Mouse (Mus musculus): ENCODE measurements around the gene Tanc1. TPM values are rescaled to one million over a fixed set of nuclear protein-coding genes. Genes with fewer than 3 reads are reported as not detected.

Gene Tanc1
- total RNA-seq, 1 experiment from 2014 or later = 5.9 TPM

GRCm38 (mm10) chr2:59805595-59805994 is 193.8 kb downstream of the Tanc1 start:
- ATAC-seq (ENCODE audit: extremely low read depth, insufficient number of reproducible peaks, low FRiP score, poor library complexity, severe bottlenecking) = no peak

GRCm38 (mm10) chr2:59806038-59806437 is 194.2 kb downstream of the Tanc1 start:
- no peak for ATAC-seq (ENCODE audit: extremely low read depth, insufficient number of reproducible peaks, low FRiP score, poor library complexity, severe bottlenecking)

GRCm38 (mm10) chr2:59808608-59809007 is 196.8 kb downstream of the Tanc1 start:
- no peak for ATAC-seq (ENCODE audit: extremely low read depth, insufficient number of reproducible peaks, low FRiP score, poor library complexity, severe bottlenecking)

- ATAC-seq (ENCODE audit: extremely low read depth, insufficient number of reproducible peaks, low FRiP score, poor library complexity, severe bottlenecking) = no peak
Observed at GRCm38 (mm10) chr2:59810039-59810438, 198.2 kb downstream of the Tanc1 start.

GRCm38 (mm10) chr2:59811247-59811646 is 199.4 kb downstream of the Tanc1 start:
- ATAC-seq (ENCODE audit: extremely low read depth, insufficient number of reproducible peaks, low FRiP score, poor library complexity, severe bottlenecking) = no peak

GRCm38 (mm10) chr2:59812641-59813040 is 200.8 kb downstream of the Tanc1 start:
- no peak for ATAC-seq (ENCODE audit: extremely low read depth, insufficient number of reproducible peaks, low FRiP score, poor library complexity, severe bottlenecking)

GRCm38 (mm10) chr2:59813457-59813856 is 201.6 kb downstream of the Tanc1 start:
- ATAC-seq (ENCODE audit: extremely low read depth, insufficient number of reproducible peaks, low FRiP score, poor library complexity, severe bottlenecking) = no peak

- ATAC-seq (ENCODE audit: extremely low read depth, insufficient number of reproducible peaks, low FRiP score, poor library complexity, severe bottlenecking) = no peak
Observed at GRCm38 (mm10) chr2:59814997-59815396, 203.2 kb downstream of the Tanc1 start.

GRCm38 (mm10) chr2:59818663-59819062 is 206.8 kb downstream of the Tanc1 start:
- ATAC-seq (ENCODE audit: extremely low read depth, insufficient number of reproducible peaks, low FRiP score, poor library complexity, severe bottlenecking) = no peak

GRCm38 (mm10) chr2:59819415-59819814 is 207.6 kb downstream of the Tanc1 start:
- ATAC-seq (ENCODE audit: extremely low read depth, insufficient number of reproducible peaks, low FRiP score, poor library complexity, severe bottlenecking) = no peak

- no peak for ATAC-seq (ENCODE audit: extremely low read depth, insufficient number of reproducible peaks, low FRiP score, poor library complexity, severe bottlenecking)
Observed at GRCm38 (mm10) chr2:59820088-59820487, 208.2 kb downstream of the Tanc1 start.

GRCm38 (mm10) chr2:59821044-59821443 is 209.2 kb downstream of the Tanc1 start:
- ATAC-seq (ENCODE audit: extremely low read depth, insufficient number of reproducible peaks, low FRiP score, poor library complexity, severe bottlenecking) = no peak

- no peak for ATAC-seq (ENCODE audit: extremely low read depth, insufficient number of reproducible peaks, low FRiP score, poor library complexity, severe bottlenecking)
Observed at GRCm38 (mm10) chr2:59824289-59824688, 212.4 kb downstream of the Tanc1 start.

GRCm38 (mm10) chr2:59825380-59825779 is 213.5 kb downstream of the Tanc1 start:
- ATAC-seq (ENCODE audit: extremely low read depth, insufficient number of reproducible peaks, low FRiP score, poor library complexity, severe bottlenecking) = no peak

GRCm38 (mm10) chr2:59828103-59828655 is 216.3 kb downstream of the Tanc1 start:
- no peak for ATAC-seq (ENCODE audit: extremely low read depth, insufficient number of reproducible peaks, low FRiP score, poor library complexity, severe bottlenecking)

GRCm38 (mm10) chr2:59828777-59829508 is 217.1 kb downstream of the Tanc1 start:
- no peak for ATAC-seq (ENCODE audit: extremely low read depth, insufficient number of reproducible peaks, low FRiP score, poor library complexity, severe bottlenecking)

GRCm38 (mm10) chr2:59829718-59830117 is 217.9 kb downstream of the Tanc1 start:
- no peak for ATAC-seq (ENCODE audit: extremely low read depth, insufficient number of reproducible peaks, low FRiP score, poor library complexity, severe bottlenecking)

- no peak for ATAC-seq (ENCODE audit: extremely low read depth, insufficient number of reproducible peaks, low FRiP score, poor library complexity, severe bottlenecking)
Observed at GRCm38 (mm10) chr2:59830151-59830550, 218.3 kb downstream of the Tanc1 start.

GRCm38 (mm10) chr2:59830940-59831339 is 219.1 kb downstream of the Tanc1 start:
- no peak for ATAC-seq (ENCODE audit: extremely low read depth, insufficient number of reproducible peaks, low FRiP score, poor library complexity, severe bottlenecking)

GRCm38 (mm10) chr2:59831831-59832230 is 220.0 kb downstream of the Tanc1 start:
- no peak for ATAC-seq (ENCODE audit: extremely low read depth, insufficient number of reproducible peaks, low FRiP score, poor library complexity, severe bottlenecking)

- no peak for ATAC-seq (ENCODE audit: extremely low read depth, insufficient number of reproducible peaks, low FRiP score, poor library complexity, severe bottlenecking)
Observed at GRCm38 (mm10) chr2:59838825-59839224, 227.0 kb downstream of the Tanc1 start.

All from neutrophil, adult 5-6 weeks (primary cell).